Mouse (Mus musculus) E14TG2a.4 (cell line): Measurements from ENCODE around the gene Nle1.

Experiments used
- CTCF ChIP-seq: conservative IDR thresholded peaks from 2 replicates; pipeline ENCODE4 v1.5.1; 2014; ENCODE audit warnings: low read length
- NANOG ChIP-seq: IDR thresholded peaks from 2 replicates; pipeline ENCODE4 v1.6.1; 2014; ENCODE audit warnings: borderline replicate concordance, low read length, mixed read lengths
- POU5F1 ChIP-seq: IDR thresholded peaks from 2 replicates; pipeline ENCODE4 v1.6.1; 2014; ENCODE audit warnings: low read length, borderline replicate concordance

GRCm38 (mm10) chr11:82889524-82890341 lies 18.5 kb downstream of the Nle1 start:
- TF ChIP-seq CTCF (no peak), POU5F1 (no peak), NANOG (no peak)
